In genomic region chr10:74008836-74009235, GRCm38 (mm10) we compare ENCODE assay signal across 14 mouse cellular contexts.
DNase-seq lines count a peak whose midpoint lies in the region.
"Had no signal": no experiment of that assay in that cellular context is flagged by ENCODE, and none has a peak within 500 bp of the region (broad histone marks: within the 10 kb centered on the region; RNA-seq: fewer than 3 reads in every experiment).

No protein-coding gene starts in this region.

- intact Hi-C loops in left cerebral cortex, postnatal 4 days (cut with DNase I): no loop called here

- DNase-seq in left cerebral cortex, postnatal 4 days: peak; percentile 69
- no peak for DNase-seq in left cerebral cortex, adult 9 months (ENCODE audit: low spot score in 2 of 2)
- peak; percentile 83 to 86 for DNase-seq in cerebellum, adult 18-20 months
- DNase-seq in cerebellum, postnatal 36 days: peak; percentile 84 to 87
- DNase-seq in layer of hippocampus, postnatal 36 days: peak; percentile 11 to 38
- DNase-seq in urinary bladder, postnatal 36 days (ENCODE audit: low spot score in 2 of 2): no peak
- no peak for DNase-seq in spleen, adult 18-20 months
- DNase-seq: adrenal gland, adult 2 months; gastrocnemius, postnatal 25 days; heart, postnatal 4 days; kidney, postnatal 10 days; liver, postnatal 0 days; lung, postnatal 36 days; right cerebral cortex, postnatal 14 days had no signal

Comparison
In these comparisons a context has a peak if more than half of its experiments do, and no peak if none do; other contexts are left out.
1. DNase-seq: peak in left cerebral cortex, postnatal 4 days (single experiment), cerebellum, adult 18-20 months (2 of 2), cerebellum, postnatal 36 days (2 of 2) and layer of hippocampus, postnatal 36 days (2 of 2); none in left cerebral cortex, adult 9 months (0 of 2), urinary bladder, postnatal 36 days (0 of 2) and spleen, adult 18-20 months (0 of 2).